Mouse (Mus musculus): Measurements from ENCODE around the gene S1pr3. TPM values are rescaled to one million over a fixed set of nuclear protein-coding genes. Genes with fewer than 3 reads are reported as not detected.

S1pr3 gene
- total RNA-seq, 2 experiments from 2014 or later = 14.1 to 14.4 TPM

GRCm38 (mm10) chr13:51435146-51435545 lies 26.7 kb downstream of the S1pr3 start:
- no peak for DNase-seq (ENCODE audit: low spot score)
- intact Hi-C loops (cut with DNase I) = no loop called here

- DNase-seq (ENCODE audit: low spot score) = no peak
- intact Hi-C loops (cut with DNase I) = no loop called here
Measured at GRCm38 (mm10) chr13:51437105-51438085, 29.0 kb downstream of the S1pr3 start.

- intact Hi-C loops (cut with DNase I) = no loop called here
- no peak for DNase-seq (ENCODE audit: low spot score)
Measured at GRCm38 (mm10) chr13:51442922-51443321, 34.5 kb downstream of the S1pr3 start.

- no peak for DNase-seq (ENCODE audit: low spot score)
- intact Hi-C loops (cut with DNase I) = no loop called here
Measured at GRCm38 (mm10) chr13:51446550-51446949, 38.1 kb downstream of the S1pr3 start.

DNA sequence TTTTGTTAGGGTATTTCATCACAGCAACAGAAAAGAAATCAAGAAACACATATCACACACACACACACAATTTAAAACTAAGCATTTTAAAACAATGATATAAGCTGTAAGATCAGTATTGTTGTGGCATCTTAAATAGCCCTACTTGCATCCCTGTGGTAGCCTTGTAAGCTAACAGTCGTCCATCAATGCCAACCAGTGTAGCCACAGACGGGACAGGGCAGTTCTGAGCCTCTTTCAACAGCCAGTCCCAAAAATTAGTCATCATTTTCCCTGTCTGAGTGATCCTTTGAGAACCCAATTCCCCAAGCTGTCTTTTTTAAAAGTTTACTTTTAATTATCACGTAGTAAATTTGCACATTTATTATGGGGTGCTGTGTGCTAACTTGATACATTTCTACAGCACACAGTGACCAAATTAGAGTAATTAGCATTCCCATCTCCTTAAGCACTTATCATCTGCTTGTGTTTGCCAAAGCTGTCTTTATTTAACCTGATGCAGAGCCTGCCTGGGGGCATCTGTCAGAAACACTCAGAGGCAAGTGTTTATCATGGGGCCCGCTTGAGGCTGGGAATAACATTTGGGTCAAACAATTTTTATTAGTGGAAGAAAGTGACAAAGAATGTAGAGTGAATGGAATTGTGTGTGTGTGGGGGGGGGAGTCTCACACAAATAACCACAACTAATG lies 47.9 kb downstream of the S1pr3 start:
- intact Hi-C loops (cut with DNase I) = no loop called here
- DNase-seq (ENCODE audit: low spot score) = no peak

DNA sequence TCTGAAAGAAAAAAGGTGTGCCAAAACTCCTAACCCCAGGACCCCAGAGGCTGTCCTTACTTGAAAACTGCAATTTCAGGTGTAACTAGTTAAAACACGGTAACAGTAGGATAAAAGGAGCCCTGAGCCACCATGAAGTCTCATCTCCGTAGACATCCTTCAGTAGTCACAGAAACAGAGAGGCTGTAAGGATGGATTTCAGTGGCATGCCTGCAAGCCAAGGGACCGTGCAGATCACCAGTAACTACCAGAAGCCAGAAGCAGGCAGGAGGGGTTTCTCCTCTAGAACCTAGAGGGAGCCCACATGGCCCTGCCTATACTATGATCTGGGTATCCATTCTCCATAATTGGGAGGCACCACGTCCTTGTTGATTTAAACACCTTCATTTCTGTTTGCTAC lies 55.9 kb downstream of the S1pr3 start:
- no peak for DNase-seq (ENCODE audit: low spot score)
- intact Hi-C loops (cut with DNase I) = loop anchor here (10.0 kb wide), 1 partner anchor 151 kb away; no protein-coding TSS in a partner anchor

DNA sequence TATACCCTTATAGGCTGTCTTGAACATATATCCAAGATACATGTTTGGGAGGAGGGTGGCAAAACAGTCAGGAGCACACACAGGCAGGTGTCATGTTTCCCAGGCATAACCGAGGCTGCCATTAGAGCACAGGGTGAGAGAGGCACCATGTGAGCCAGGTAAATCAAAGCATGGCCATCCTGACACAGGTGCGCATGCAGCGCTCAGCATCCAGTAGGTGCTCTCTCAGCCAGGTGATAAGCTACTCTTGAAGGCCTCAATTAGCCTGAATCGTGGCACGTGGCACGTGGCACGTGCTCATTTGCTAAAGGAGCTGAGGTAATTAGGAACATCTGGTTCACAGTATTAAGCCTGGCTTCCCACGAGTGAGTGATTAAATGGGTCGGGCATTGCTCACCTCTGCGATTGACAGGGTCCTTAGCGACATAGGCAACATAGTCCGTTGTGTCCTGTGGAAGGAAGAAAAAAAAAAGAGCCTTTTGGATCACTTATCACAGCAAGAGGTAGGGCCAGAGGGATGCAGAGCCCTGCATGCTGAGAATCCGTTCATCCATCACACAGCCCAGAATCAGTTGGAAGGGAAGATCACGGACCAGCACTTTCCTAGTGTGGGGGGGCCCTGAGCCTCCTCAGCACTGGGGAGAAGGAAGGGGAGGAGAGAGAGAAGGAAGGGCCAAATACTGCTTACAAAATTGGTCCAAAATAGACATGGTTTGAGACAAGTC lies 57.8 kb downstream of the S1pr3 start:
- intact Hi-C loops (cut with DNase I) = loop anchor here (10.0 kb wide), 1 partner anchor 149 kb away; no protein-coding TSS in a partner anchor
- no peak for DNase-seq (ENCODE audit: low spot score)

DNA sequence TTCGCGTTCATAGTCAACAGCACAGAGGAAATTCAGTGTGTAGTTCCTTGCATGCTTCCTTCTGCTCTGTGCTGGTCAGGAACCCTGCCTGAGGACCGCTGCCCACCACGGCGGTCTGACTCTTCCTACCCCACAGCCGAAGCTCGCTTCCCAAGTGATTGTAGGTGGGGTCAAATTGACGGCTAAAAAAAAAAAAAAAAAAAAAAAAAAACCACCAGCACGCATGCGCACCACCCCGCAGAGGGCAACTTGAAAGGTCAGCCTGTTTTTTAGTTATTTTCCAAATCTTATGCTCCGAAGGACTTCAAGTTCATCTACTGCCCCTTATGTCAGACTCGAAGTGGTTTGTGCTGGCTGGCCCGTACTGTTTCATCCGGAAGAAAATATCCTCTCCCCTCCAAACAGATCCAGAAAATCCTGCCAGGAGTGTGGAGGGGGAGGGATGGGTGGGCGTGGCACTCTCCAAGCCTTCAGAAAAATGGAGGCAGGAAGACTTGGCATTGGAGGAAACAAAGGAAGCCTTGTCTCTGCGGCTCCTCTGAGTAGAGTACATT lies 60.3 kb downstream of the S1pr3 start:
- intact Hi-C loops (cut with DNase I) = loop anchor here (10.0 kb wide), 1 partner anchor 146 kb away; no protein-coding TSS in a partner anchor
- no peak for DNase-seq (ENCODE audit: low spot score)

Other genes with a start within 250 kb of the S1pr3 start
- gene Nxnl2, start 237.6 kb upstream of the S1pr3 start, total RNA-seq (2021) = 1 to 10 TPM in 1 of 2 experiments, under 1 TPM in 1; 0.62 to 1.1 TPM
- 1 to 10 TPM; 2.3 TPM for gene Shc3, start 160.8 kb downstream of the S1pr3 start, total RNA-seq (2021)
- 1 to 10 TPM; 1.8 to 2.5 TPM for gene Cks2, start 236.6 kb downstream of the S1pr3 start, total RNA-seq (2021)
- 10 to 100 TPM; 13.9 to 14.6 TPM for gene Secisbp2, start 243.1 kb downstream of the S1pr3 start, total RNA-seq (2021)

Measured in heart, postnatal 25 days (tissue).